Mouse (Mus musculus) megakaryocyte, embryonic 14.5 days (primary cell): ENCODE data around the gene Plekhh2.

Experiments
- FLI1 ChIP-seq: IDR thresholded peaks from 2 replicates; pipeline ENCODE4 v1.6.1; 2012; ENCODE audit warnings: low read length, inconsistent platforms, mixed read lengths
- GATA1 ChIP-seq: IDR thresholded peaks from 3 replicates; pipeline ENCODE4 v1.6.1; 2012; ENCODE audit warnings: mixed read lengths, low read length, inconsistent platforms, borderline replicate concordance

- no peak for TF ChIP-seq GATA1
- TF ChIP-seq FLI1: no peak
Measured at GRCm38 (mm10) chr17:84509176-84509575, 2.5 kb upstream of the Plekhh2 start.
